Mouse (Mus musculus) limb, embryonic 14.5 days (tissue): Measurements from ENCODE around the gene Incenp. TPM values are rescaled to one million over a fixed set of nuclear protein-coding genes. Genes with fewer than 3 reads are reported as not detected.
"Not testable (repeated sequence)": the region's sequence is repeated elsewhere in the genome, so short reads cannot be mapped to it uniquely, and the experiment has no call there.

Source experiments
- ATAC-seq: fragments of 200-750 bp; cut with Nextera tagmentation; 2 replicates; pipeline ENCODE4 v1.8.0; 2017; ENCODE audit warnings: low read depth, moderate number of reproducible peaks, moderate TSS enrichment; ENCODE audit not compliant: low FRiP score
- DNase-seq: peaks from one replicate; pipeline ENCODE4 v3.0.0-alpha.2; 2015; ENCODE audit warnings: low spot score
- H3K27ac ChIP-seq: fragments of 300-500 bp; sonication (generic); replicated peaks from 2 replicates; pipeline ENCODE4 v1.5.1; 2014; ENCODE audit warnings: low read depth, mild to moderate bottlenecking, low read length, moderate library complexity, mixed read lengths
- H3K27me3 ChIP-seq: fragments of 300-500 bp; sonication (generic); 2 replicates; pipeline ENCODE4 v1.6.1; 2014; ENCODE audit warnings: low read length, mixed read lengths; ENCODE audit not compliant: control insufficient read depth, insufficient read depth
- H3K36me3 ChIP-seq: fragments of 300-500 bp; sonication (generic); 2 replicates; pipeline ENCODE4 v1.6.1; 2014; ENCODE audit warnings: mild to moderate bottlenecking, low read length, moderate library complexity, mixed read lengths; ENCODE audit not compliant: control insufficient read depth, insufficient read depth
- H3K4me1 ChIP-seq: fragments of 300-500 bp; sonication (generic); 2 replicates; pipeline ENCODE4 v1.6.1; 2014; ENCODE audit warnings: antibody characterized with exemption, low read length, mixed read lengths; ENCODE audit not compliant: control insufficient read depth, insufficient read depth
- H3K4me2 ChIP-seq: fragments of 300-500 bp; sonication (generic); replicated peaks from 2 replicates; pipeline ENCODE4 v1.6.1; 2014; ENCODE audit warnings: low read depth, mild to moderate bottlenecking, low read length, moderate library complexity; ENCODE audit not compliant: severe bottlenecking
- H3K4me3 ChIP-seq: fragments of 300-500 bp; sonication (generic); replicated peaks from 2 replicates; pipeline ENCODE4 v1.5.1; 2014; ENCODE audit warnings: low read length
- H3K9ac ChIP-seq: fragments of 300-500 bp; sonication (generic); 2 replicates; pipeline ENCODE4 v1.6.1; 2014; ENCODE audit warnings: mild to moderate bottlenecking, low read depth, low read length, moderate library complexity; ENCODE audit not compliant: severe bottlenecking
- H3K9me3 ChIP-seq: fragments of 300-500 bp; sonication (generic); 2 replicates; pipeline ENCODE4 v1.6.1; 2016; ENCODE audit warnings: low read length; ENCODE audit not compliant: control insufficient read depth
- POLR2A ChIP-seq: fragments of 200-500 bp; IDR thresholded peaks from 2 replicates; pipeline ENCODE4 v1.8.0; 2012; ENCODE audit warnings: inconsistent platforms, mild to moderate bottlenecking, moderate library complexity, borderline replicate concordance; ENCODE audit not compliant: insufficient read depth, insufficient read length; ENCODE audit errors: extremely low read depth
- WGBS: fragments of 180-500 bp; shearing (Covaris S2); extraction: QIAGEN DNeasy Blood & Tissue Kit; methylation state at CpG from one replicate; pipeline ENCODE4 v1.1.7; 2014; 5-methylcytosine and 5-hydroxymethylcytosine counted together
- polyA plus RNA-seq, 2 experiments: library from polyadenylated mRNA; depleted of rRNA in 1 of 2; stranded (reverse) in 1 of 2; unstranded in 1 of 2; fragments of >200 nt; fragmentation: Nextera tagmentation in 1 of 2; extraction: Ambion mirVana in 1 of 2; gene quantifications; 2 replicates each; pipeline versions ENCODE4 v1.2.1 to v1.2.3; 2012 to 2014

Gene Incenp
- polyA plus RNA-seq, 2 experiments: 60.2 to 69.1 TPM

- Histone ChIP-seq H3K36me3 (no peaks in the 10 kb centered on the region), H3K4me1 (no peaks in the 10 kb centered on the region; the same call in 1 of the 2 replicates), H3K4me3 (no peak overlapping the region), H3K9ac (no peak overlapping the region), H3K27me3 (no peaks in the 10 kb centered on the region), H3K4me2 (no peak overlapping the region), H3K27ac (no peak overlapping the region), H3K9me3 (no peaks in the 10 kb centered on the region)
- WGBS: 65% methylated on average over 5 of the region's 5 CpGs
- no peak for TF ChIP-seq POLR2A
- no peak for ATAC-seq
- no peak for DNase-seq
These were observed 37.2 kb upstream of the Incenp start for GRCm38 (mm10) chr19:9936579-9936978.

GRCm38 (mm10) chr19:9933908-9934307 lies 34.6 kb upstream of the Incenp start:
- H3K27me3 ChIP-seq: no peaks in the 10 kb centered on the region
- no peak overlapping the region for H3K27ac ChIP-seq
- no peak overlapping the region for H3K4me3 ChIP-seq
- H3K9ac ChIP-seq: no peak overlapping the region
- 73% methylated on average over 2 of the region's 2 CpGs for WGBS
- no peaks in the 10 kb centered on the region for H3K9me3 ChIP-seq
- DNase-seq: no peak
- H3K4me2 ChIP-seq: no peak overlapping the region
- no peak for ATAC-seq
- TF ChIP-seq POLR2A: no peak
- H3K4me1 ChIP-seq: no peaks in the 10 kb centered on the region
- no peaks in the 10 kb centered on the region for H3K36me3 ChIP-seq

- not testable (repeated sequence) for H3K4me1 ChIP-seq, DNase-seq, H3K9me3 ChIP-seq, ATAC-seq, H3K4me2 ChIP-seq, H3K27me3 ChIP-seq, H3K36me3 ChIP-seq, H3K27ac ChIP-seq, H3K4me3 ChIP-seq, H3K9ac ChIP-seq
- 63% methylated on average over 2 of the region's 2 CpGs for WGBS
These were observed 31.8 kb upstream of the Incenp start for GRCm38 (mm10) chr19:9931167-9931607.

GRCm38 (mm10) chr19:9928089-9928488 lies 28.7 kb upstream of the Incenp start:
- Histone ChIP-seq H3K4me1 (no peaks in the 10 kb centered on the region; the same call in 1 of the 2 replicates), H3K9me3 (no peaks in the 10 kb centered on the region), H3K9ac (no peak overlapping the region), H3K27ac (no peak overlapping the region), H3K4me2 (no peak overlapping the region), H3K27me3 (no peaks in the 10 kb centered on the region), H3K4me3 (no peak overlapping the region), H3K36me3 (no peaks in the 10 kb centered on the region)
- no peak for TF ChIP-seq POLR2A
- no peak for DNase-seq
- WGBS: 78% methylated on average over 9 of the region's 9 CpGs
- ATAC-seq: no peak

GRCm38 (mm10) chr19:9924769-9925272 lies 25.5 kb upstream of the Incenp start:
- Histone ChIP-seq H3K4me1 (no peaks in the 10 kb centered on the region; the same call in 1 of the 2 replicates), H3K4me2 (no peak overlapping the region), H3K27ac (no peak overlapping the region), H3K9me3 (no peaks in the 10 kb centered on the region), H3K9ac (no peak overlapping the region), H3K36me3 (no peaks in the 10 kb centered on the region), H3K4me3 (no peak overlapping the region), H3K27me3 (no peaks in the 10 kb centered on the region)
- no peak for DNase-seq
- ATAC-seq: no peak
- TF ChIP-seq POLR2A: no peak
- 68% methylated on average over 8 of the region's 8 CpGs for WGBS
